Mouse (Mus musculus) fibroblast of lung, adult 2 months (primary cell): ENCODE results near the gene Psmb5.
"Not testable (repeated sequence)": the region's sequence is repeated elsewhere in the genome, so short reads cannot be mapped to it uniquely, and the experiment has no call there.

Experiments used
- DNase-seq: peaks from one replicate; pipeline ENCODE4 v3.0.0-alpha.2; 2011; ENCODE audit warnings: low read depth

Psmb5 gene

DNA sequence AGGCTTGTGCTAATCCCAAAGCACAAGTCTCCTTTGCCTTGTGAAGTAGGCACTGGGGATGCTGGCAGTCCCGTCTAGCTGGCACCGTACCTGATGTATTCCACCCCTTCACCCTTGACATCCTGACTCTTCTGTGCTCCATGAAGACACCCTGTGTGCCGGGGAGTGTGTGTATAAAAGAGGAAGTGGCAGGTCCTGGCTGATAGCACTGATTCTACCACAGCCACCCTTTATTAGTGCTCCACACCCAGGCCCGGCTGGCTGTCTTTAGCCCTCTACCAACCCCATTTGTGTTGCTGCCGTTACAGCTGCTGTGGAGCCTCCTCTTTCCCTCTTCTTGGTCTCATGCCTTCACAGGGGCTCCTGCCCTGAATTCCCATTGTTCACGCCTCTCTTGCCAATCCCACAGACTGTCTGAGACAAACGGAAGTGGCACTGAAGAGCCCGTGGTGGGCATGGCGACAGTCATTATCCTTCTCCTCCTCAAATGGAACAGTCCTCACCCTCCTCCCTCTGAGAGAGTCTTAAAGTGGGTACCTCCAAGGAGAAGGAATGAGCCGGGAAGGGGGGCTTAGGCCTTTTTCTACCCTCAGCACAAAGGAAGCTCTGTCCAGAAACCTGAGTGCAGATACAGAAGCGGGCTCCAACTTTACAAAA is 12.9 kb upstream of the Psmb5 start:
- no peak for DNase-seq

DNA sequence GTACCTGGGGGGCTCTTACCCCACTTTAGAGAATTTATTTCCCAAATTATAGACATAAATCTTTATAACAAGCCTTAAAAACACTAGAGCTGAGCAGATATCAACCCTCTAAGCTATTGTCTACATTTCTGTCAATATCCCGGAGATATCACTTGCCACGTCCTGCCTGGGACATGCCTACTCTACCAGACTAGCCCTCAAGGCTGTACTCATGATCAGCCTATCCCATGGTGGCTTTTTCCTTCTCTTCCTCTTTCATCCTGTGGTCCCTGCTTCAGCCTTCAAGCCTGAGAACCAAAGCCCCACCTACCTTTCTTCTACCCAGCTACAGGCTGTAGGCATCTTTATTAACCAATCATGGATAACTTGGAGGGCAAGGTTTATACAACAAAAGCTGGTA is 12.0 kb upstream of the Psmb5 start:
- no peak for DNase-seq

DNA sequence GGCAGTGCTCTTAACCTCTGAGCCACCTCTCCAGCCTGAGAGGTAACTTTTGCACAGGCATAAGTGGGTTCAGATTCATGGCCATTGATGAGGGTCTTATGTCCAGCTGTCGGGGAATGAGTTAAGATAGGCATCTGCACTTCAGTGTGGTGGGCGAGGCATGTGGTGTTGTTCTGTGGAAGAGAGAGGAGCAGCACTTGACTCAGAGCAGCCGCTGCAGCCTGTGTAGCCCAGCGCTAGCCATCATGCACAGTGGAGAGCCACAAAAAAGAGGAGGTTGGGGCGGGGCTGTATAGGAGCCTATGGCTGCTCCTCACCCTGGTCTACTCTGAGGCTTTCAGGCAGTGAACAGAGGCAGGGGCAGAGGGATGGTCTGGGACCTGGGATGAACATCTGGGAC is 10.3 kb upstream of the Psmb5 start:
- no peak for DNase-seq

DNA sequence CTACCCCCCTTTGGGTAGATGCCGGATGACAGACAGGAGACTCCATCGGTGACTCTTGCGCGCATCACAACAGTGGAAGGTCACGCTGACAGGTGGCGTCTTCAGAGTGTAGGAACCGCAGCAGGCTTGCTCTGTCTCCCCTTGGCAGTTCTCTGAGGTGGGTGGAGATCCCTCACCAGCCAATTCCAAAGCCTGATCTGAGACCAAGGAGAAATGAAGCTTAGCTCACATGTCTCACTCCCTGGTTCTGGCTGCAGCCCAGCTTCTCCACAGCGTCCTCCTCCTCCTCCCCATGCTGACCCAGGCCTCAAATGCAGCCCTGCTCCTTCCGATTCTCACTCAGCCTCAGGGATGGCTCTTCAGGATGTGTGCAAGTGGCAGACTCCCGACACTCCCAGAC is 7.2 kb upstream of the Psmb5 start:
- no peak for DNase-seq

DNA sequence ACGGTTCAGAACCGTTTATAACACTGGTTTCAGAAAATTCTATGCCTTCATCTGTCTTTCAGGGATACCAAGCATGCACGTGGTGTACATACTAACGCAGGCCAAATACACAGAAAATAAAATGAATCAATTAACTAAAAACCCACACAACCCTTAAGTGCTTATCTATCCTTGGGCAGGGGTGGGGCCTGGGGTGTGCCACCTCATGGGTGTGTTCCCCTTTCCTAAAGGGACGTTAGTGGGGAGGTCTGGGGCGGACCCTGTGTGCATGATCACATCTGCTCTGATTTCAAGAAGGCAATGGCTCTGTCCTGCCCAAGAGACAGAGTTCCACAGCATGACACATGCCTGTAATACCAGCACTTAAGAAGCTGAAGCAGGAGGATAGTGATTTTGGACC is 5.5 kb upstream of the Psmb5 start:
- no peak for DNase-seq

DNA sequence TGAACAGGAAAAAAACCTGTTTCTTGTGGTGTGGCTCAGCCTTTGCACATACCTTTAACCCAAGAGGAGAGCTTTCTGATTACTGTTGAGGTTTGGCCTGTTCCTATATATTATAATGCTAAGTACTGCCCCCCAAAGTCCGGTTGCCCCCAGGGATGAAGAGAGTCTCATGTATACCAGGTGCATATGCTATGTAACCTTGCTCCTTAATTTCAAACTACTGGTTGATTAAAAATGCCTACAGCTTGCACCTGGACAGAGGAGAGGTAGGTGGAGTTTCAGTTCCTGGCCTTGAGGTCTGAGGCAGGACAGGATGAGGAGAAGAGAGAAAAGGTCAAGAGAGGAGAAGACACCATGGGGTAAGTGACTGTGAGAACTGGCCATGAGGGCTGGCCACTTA is 3.3 kb upstream of the Psmb5 start, which contains the start of gene Psmb11:
Gene Psmb11 (plus strand): TSS at position 301 of the 400 bp plus-strand sequence.
- no peak for DNase-seq

DNA sequence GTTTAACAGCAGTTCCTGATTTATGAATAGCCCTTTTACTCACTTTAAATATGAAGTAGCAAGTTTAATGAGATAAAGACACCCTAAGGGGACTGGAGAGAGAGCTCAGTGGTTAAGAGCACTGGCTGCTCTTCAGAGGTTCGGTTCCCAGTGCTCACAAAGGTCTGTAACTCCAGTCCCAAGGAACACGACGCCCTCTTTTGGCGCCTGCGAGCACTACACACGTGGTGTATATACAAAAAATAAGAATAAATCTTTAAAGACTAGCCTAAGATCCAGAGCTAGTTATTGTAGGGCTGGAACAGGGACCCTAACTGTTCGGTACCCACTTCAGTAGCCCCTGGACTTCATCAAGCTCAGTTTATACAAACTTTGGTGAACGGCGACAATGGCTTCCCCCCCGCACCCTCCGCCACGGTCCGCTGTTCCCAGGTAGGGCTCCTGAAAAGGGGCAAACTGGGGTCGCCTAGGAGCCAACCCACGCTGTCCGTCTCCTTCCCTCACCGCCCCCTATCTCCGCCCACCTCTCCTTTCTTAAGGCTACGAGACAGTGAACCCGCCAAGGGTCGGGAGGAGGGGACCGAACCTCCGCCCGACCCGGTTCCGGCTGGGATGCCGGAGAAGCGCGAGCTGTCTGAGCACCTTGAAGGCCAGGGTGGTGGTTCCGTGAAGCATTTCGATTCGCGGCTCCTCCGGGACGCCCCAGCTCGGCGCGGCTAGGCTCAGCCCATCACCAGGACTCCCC is 498 bp downstream of the Psmb5 start:
- no peak for DNase-seq

DNA sequence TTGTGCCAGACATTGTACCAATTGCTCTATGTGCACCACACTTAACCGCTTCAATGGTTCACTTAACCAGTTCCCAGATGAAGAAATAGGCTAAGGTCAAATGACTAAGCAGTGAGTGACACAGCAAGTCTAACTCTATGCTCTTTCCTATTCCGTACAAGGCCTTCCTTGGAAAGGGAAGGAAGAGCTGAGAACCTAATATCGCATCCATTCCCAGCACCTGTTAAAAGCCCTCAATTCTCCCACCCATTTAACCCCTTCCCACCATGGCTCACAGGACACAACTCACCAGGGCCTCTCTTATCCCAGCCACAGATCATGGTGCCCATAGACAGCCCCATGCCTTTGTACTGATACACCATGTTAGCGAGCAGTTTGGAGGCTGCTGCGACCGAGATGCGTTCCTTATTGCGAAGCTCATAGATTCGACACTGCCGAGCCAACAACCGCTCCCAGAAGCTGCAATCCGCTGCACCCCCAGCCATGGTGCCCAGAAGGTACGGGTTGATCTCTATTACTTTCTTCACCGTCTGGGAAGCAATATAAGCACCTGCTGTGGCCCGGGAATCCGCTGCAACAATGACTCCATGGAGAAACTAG is 1.5 kb downstream of the Psmb5 start:
- DNase-seq = no peak

DNA sequence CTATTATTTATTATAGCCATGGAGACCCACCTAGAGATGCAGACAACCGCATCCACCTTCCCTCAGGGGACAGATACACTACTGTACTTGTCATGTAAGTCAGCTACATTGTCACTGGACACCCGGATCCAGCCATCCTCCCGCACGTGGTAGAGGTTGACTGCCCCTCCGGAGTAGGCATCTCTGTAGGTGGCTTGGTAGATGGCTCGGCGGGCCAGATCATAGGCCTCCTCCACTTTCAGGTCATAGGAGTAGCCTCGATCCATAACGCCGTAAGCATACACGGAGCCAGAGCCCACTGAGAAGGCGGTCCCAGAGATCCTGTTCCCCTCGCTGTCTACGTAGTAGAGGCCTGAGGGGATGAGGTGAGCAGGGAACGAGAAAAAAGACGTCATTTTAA is 3.7 kb downstream of the Psmb5 start:
- DNase-seq = not testable (repeated sequence)

DNA sequence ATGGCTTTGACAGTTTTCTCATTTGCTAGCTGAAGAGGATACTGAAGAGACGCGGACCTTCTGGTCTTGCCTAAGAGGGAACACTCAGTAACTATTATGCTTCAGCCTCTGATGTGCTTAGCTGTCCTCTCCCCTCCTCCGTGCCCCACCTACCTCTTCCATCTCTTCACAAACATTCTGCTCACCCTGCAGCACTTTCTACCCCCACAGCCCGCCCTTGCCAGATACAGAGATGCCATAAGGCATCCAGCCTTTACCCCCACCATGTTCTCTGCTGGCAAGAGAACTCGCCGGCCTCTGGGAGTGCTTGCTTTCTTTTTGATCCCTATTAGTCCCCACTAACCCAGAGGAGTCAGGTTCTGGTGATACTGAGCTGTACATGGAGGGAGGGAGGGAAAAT is 7.2 kb downstream of the Psmb5 start:
- DNase-seq = no peak

DNA sequence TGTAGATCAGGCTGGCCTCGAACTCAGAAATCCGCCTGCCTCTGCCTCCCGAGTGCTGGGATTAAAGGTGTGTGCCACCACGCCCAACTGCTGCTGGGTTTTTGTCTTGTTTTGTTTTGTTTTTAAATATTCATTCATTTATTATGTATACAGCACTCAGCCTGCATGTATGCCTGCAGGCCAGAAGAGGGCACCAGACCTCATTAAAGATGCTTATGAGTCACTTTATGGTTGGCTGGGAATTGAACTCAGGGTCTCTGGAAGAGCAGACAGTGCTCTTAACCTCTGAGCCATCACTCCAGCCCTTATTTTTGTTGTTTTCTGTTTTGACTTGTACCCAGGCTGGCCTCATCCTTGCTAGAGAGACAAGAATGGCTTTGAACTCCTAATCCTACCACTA is 7.9 kb downstream of the Psmb5 start:
- no peak for DNase-seq

DNA sequence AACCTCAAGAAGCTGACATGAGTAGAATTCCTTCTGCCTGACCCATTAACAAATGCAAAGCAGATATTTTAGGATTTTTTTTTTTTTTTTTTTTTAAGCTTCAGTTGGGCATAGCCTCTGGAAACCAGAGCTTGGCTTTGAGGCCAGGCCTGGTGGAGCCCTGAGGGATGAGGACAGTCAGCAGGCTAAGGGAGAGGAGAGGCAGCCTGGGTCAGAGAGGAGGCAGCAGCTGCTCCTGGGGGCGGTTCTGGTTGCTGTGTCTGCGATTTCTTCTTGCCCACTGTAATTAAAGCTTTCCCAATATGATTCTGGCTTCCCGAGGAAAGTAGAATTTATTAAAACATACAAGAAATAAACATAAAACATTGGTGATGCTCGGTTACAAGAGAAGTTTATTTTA is 8.6 kb downstream of the Psmb5 start:
- DNase-seq = no peak

DNA sequence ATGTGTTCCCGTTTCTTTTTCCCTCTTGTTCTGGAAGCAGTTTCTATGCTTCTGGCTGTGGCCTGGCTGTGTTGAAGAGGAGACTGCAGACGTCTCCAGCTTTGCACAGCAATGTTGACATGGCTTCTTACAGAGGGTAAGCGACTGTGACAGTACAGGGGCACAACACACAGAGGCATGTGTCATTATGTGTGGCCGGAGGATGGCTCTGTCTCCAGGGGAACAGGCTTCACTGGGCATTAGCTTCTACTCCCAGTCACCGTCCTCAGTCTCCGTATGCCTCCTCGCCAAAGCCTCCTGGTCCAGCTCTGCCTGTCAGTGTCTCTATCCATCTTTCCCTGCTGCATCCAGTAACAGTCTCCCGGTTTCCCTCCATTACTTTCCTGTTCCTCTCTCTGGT is 10.6 kb downstream of the Psmb5 start:
- DNase-seq = no peak

DNA sequence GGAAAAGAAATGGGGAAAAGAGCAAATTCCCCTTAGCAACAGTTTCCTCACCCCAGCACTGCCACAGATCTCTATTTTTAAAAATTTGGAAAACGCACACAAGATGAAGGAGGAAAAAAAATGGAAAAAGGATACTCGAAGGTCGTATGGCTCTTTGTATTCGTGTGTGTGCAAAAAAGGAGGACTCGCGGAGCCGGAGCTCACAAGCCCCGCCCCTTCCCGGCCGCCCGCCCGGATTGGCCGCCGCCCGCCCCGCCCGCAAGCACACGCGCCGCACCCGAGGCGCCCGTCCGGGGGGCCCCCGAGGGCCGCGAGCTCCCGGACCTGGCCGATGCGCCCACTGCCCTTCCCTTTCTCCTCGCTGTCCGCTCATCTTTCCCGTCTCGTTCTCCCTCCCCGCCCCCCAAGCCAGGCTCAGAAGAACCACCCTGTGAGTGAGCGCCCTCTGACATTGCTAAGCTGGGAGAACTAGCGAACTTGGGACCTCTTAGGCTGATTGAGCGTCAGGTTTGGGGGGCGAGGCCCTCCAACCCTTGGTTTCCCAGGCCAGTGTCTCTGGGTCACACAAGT is 12.0 kb downstream of the Psmb5 start, which contains the start of gene 4931414P19Rik:
Gene 4931414P19Rik (minus strand): TSS at position 242 of the 570 bp plus-strand sequence.
- no peak for DNase-seq

DNA sequence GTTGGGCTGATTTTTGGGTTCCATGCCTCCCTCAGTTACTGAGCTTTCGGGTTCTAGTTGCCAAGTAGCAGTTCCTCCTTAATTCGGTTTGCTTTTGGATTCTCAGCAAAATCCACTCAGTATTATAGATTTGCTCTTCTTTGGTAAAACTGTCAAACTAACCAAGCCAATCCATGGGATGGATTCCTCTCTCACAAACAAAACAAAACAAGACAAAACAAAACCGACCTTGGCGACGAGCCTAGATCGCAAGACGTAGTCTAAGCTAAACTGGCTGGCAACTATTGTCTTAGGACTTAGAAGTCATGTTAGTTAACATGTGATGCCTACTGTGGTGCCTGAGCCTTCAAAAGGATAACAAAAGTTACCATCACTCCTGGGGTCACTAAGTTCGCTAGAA is 14.1 kb downstream of the Psmb5 start:
- DNase-seq = no peak

DNA sequence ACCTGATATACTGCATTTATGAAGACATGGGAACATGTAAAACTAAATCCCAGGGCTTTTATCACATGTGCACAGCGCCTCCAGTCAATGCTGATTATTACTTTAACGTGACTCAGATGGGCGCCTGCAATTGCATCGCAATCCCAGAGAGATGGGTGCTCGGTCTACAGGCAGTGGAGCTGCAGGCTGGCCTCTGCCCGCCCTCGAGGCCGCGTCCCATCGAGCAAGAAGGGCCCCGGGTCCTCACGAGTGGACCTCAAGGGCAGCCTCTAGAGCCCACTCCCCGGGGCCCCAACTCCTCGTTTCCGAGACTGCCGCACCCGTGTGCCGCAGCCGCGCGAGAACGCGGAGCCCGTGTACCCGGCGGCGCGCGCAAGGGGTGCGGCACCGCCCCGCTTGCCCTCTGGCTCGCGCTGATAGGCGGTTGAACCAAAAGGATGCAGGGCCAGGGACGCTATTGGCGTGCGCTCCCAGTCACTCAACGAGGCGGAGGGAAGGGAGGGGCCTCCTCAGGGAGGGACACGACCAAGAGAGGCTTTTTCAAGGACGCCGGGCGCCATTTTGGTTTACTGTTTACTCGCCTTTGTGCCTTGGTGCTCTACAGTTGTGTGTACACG is 14.7 kb downstream of the Psmb5 start:
- DNase-seq = peak; percentile 87

DNA sequence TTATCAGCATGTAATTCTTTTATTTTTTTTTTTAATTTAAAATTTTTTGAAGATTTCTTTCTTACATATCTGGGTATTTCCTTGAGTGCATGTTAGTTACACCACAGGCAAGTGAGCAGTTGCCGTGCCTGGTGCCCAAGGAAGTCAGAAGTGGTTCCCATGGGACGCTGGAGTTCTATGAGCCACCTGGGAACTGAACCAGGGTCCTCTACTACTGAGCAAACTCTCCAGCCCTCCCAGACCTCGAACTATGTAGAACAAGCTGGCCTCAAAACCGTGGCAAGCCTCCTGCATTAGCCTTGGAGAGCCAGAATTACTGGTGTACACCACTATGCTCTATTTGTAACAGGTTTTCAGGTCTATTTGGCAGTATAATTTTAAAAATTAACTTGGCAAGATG is 15.2 kb downstream of the Psmb5 start:
- no peak for DNase-seq

DNA sequence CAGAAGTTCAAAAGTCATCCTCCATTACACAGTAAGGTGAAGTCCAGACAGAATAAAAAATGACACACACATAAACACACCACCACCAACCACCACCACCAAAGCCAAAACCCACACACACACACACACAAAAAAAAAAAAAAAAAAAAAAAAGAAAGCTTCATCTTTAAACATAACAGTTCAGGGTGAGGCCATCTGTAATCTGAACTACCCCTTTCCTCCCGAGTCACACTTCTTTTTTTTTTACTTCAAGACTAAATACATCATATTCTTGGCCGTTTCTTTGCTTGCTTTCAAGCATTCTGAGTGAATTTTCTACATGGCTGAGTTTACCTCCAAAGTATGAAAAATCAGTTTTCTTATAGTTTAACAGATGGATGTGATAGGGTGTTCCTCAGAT is 16.2 kb downstream of the Psmb5 start:
- no peak for DNase-seq

DNA sequence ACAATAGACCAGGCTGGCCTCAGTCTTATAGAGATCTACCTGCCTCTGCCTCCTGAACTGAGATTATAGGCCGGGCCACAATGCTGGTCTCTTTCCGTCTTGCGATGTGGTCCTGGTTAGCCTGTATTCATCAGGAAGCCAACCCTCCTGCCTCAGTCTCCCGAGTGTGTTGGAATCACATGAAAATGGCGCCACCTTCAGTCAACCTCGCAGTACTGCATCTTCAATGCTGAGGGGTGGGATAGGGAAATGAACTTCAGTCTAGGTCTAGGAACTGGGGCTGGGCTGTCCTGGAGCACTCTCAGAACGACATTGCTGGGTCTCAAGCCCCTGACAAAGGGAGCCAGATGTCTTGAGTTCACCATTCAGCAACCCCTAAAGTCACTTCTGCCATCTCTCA is 20.7 kb downstream of the Psmb5 start:
- no peak for DNase-seq

DNA sequence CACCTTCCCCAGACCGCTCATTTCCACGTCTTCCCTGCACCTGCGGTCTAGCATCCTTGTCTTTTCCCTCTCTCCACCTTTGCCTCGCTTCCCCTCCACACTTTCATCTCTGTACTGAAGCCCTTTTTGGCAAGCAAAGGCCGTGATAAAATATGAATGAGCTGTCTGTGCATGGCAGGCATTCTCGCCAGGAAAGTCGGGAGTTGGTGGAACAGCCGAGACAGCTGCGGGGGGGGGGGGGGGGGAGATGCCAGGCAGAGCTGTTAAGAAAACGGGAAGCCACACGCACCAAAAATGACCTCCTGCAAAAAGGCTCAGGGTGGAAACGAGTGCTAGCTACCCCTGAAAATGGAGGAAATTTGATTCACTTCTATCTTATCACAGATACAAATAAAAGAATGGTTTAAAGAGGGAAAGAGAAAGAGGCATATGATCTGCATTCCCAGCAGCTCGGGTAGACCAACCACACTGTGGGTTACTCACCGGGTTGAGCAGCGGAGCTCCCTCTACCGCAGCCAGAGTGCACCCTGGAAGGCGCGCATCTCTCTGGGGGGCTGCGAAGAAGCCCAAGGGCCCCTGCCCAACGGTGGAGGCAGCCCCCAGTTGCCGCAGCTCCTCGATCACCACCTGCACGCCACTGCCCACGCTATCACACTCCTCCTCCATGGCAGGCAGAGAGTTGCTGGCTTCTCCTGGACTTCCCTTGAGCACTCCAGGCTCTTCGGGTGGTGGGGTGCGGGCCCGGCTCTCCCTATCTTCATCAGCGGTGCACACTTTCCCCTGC is 23.0 kb downstream of the Psmb5 start:
- no peak for DNase-seq

DNA sequence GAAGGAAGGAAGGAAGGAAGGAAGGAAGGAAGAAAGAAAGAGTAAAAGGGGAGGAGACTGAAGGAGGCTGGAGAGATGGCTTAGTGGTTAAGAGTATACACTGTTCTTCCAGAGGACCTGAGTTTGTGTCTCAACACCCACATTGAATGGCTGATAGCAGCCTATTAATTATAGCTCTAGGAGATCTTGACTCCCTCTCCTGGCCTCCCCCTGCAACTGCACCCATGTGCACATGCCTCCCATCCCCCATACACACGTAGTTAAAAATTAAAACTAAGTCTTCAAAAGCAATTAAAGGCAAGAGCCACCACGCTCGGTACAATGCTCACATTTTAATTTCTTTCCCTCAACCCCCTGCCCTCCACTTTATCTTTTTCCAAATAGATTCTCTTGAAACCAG is 23.8 kb downstream of the Psmb5 start:
- DNase-seq = no peak
